Mouse (Mus musculus) stomach, embryonic 16.5 days (tissue): ENCODE measurements around the gene Bbs9. TPM values are rescaled to one million over a fixed set of nuclear protein-coding genes. Genes with fewer than 3 reads are reported as not detected.

Source experiments
- ATAC-seq: fragments of 200-750 bp; cut with Nextera tagmentation; 2 replicates; pipeline ENCODE4 v1.8.0; 2017; ENCODE audit warnings: moderate number of reproducible peaks, moderate TSS enrichment; ENCODE audit not compliant: insufficient read depth, low FRiP score
- H3K27ac ChIP-seq: fragments of 300-500 bp; sonication (generic); 2 replicates; pipeline ENCODE4 v1.5.1; 2014; ENCODE audit warnings: low read length
- H3K27me3 ChIP-seq: fragments of 300-500 bp; sonication (generic); 2 replicates; pipeline ENCODE4 v1.6.1; 2014; ENCODE audit warnings: low read length, control low read depth, mixed read lengths; ENCODE audit not compliant: control insufficient read depth, insufficient read depth
- H3K36me3 ChIP-seq: fragments of 300-500 bp; sonication (generic); 2 replicates; pipeline ENCODE4 v1.6.1; 2014; ENCODE audit warnings: low read length; ENCODE audit not compliant: control insufficient read depth, insufficient read depth
- H3K4me1 ChIP-seq: fragments of 300-500 bp; sonication (generic); 2 replicates; pipeline ENCODE4 v1.6.1; 2014; ENCODE audit warnings: low read length, control low read depth, mixed read lengths; ENCODE audit not compliant: control insufficient read depth, insufficient read depth
- H3K4me2 ChIP-seq: fragments of 300-500 bp; sonication (generic); 2 replicates; pipeline ENCODE4 v1.6.1; 2014; ENCODE audit warnings: low read depth, low read length, mixed read lengths
- H3K4me3 ChIP-seq: fragments of 300-500 bp; sonication (generic); replicated peaks from 2 replicates; pipeline ENCODE4 v1.5.1; 2014; ENCODE audit warnings: mild to moderate bottlenecking, low read length
- H3K9ac ChIP-seq: fragments of 300-500 bp; sonication (generic); 2 replicates; pipeline ENCODE4 v1.6.1; 2014; ENCODE audit warnings: low read length
- H3K9me3 ChIP-seq: fragments of 300-500 bp; sonication (generic); replicated peaks from 2 replicates; pipeline ENCODE4 v1.6.1; 2016; ENCODE audit warnings: low read length, control low read depth; ENCODE audit not compliant: control insufficient read depth
- whole genome bisulfite sequencing: fragments of 180-500 bp; shearing (Covaris S2); extraction: QIAGEN DNeasy Blood & Tissue Kit; methylation state at CpG from one replicate; pipeline ENCODE4 v1.1.7; 2014; 5-methylcytosine and 5-hydroxymethylcytosine counted together
- polyA plus RNA-seq: library from polyadenylated mRNA; unstranded; fragments of >200 nt; fragmentation: Nextera tagmentation; extraction: Ambion mirVana; gene quantifications from 2 replicates; pipeline ENCODE4 v1.2.1, GENCODE M21; 2015

Bbs9 gene
- polyA plus RNA-seq, 1 experiment from 2014 or later: 12.2 TPM

DNA sequence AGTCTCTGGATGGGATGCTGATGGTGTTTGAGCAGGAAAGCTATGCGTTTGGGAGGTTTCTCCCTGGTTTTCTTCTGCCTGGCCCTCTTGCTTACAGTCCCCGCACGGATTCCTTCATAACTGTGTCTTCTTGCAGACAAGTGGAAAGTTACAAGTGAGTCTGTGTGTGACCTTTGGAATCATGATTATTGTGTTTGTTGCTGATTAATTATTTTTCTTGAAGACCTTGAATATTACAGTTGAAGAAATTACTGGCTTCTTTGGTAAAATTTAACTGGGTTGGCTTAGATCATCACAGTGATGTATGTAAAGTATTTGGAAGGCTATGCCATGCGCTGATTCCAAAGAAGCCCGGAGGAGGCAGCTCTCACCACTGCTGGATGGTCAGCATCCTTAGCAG is 92.2 kb downstream of the Bbs9 start:
- H3K27me3 ChIP-seq: no peaks in the 10 kb centered on the region
- no peak overlapping the region for H3K4me3 ChIP-seq
- H3K27ac ChIP-seq: no peak overlapping the region
- no peak overlapping the region for H3K9ac ChIP-seq
- H3K4me1 ChIP-seq: no peaks in the 10 kb centered on the region
- no peak for ATAC-seq
- no peaks in the 10 kb centered on the region for H3K36me3 ChIP-seq
- H3K4me2 ChIP-seq: no peak overlapping the region
- 90% methylated on average over 5 of the region's 5 CpGs for WGBS
- no peaks in the 10 kb centered on the region for H3K9me3 ChIP-seq

- Histone ChIP-seq H3K36me3 (no peaks in the 10 kb centered on the region), H3K9me3 (no peaks in the 10 kb centered on the region), H3K4me2 (no peak overlapping the region), H3K9ac (no peak overlapping the region), H3K27me3 (no peaks in the 10 kb centered on the region), H3K4me3 (no peak overlapping the region), H3K4me1 (no peaks in the 10 kb centered on the region), H3K27ac (no peak overlapping the region)
- ATAC-seq: no peak
- 76% methylated on average over 14 of the region's 14 CpGs for WGBS
Observed at GRCm38 (mm10) chr9:22576426-22577139, 101.1 kb downstream of the Bbs9 start.

DNA sequence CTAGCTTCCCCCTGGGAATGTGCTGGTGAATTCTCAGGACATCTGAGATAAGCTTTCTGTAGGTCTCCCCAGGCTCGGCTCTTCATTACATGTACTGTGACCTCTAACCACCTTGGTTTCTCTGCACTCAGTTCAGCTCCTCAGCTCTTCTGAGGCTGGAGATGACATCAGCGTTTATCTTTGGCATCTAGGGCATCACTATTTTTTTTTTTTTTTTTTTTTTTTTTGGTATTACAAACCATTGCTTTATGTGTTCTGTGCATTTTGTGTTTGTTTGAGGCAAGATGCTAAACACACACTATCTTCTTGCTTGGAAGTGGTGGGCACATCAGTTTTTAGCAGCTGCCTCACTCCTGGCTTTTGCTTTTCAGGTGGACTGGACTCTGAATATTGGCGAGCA is 102.8 kb downstream of the Bbs9 start:
- Histone ChIP-seq H3K9me3 (no peaks in the 10 kb centered on the region), H3K9ac (no peak overlapping the region), H3K4me2 (no peak overlapping the region), H3K36me3 (no peaks in the 10 kb centered on the region), H3K4me1 (no peaks in the 10 kb centered on the region), H3K4me3 (no peak overlapping the region), H3K27me3 (no peaks in the 10 kb centered on the region), H3K27ac (no peak overlapping the region)
- WGBS: 76% methylated on average over 3 of the region's 3 CpGs
- no peak for ATAC-seq

DNA sequence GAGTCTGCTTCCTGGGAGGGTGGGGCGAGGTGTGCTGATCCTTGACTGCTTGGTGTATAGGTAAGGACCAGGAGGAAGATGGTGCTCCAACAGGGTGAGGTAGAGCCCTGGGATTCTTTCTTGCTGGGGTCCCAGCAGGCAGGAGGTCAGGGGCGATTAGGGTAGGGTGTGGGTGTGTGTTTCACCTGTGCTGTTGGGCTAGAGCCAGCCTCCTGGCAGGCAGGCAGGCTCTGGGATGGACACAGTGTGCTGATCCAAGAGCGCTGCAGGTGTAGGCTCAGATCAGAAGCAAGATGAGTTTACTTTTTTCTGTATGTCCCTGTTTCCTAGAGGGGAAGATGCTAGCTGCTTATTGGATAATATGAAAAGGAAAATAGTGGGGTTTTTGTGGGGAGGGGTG is 108.7 kb downstream of the Bbs9 start:
- Histone ChIP-seq H3K4me3 (no peak overlapping the region), H3K36me3 (no peaks in the 10 kb centered on the region), H3K27ac (no peak overlapping the region), H3K27me3 (no peaks in the 10 kb centered on the region), H3K4me2 (no peak overlapping the region), H3K4me1 (no peaks in the 10 kb centered on the region), H3K9me3 (no peaks in the 10 kb centered on the region), H3K9ac (no peak overlapping the region)
- WGBS: 78% methylated on average over 3 of the region's 3 CpGs
- no peak for ATAC-seq

GRCm38 (mm10) chr9:22593032-22593431 is 117.5 kb downstream of the Bbs9 start:
- ATAC-seq: no peak

GRCm38 (mm10) chr9:22596650-22597049 is 121.1 kb downstream of the Bbs9 start:
- H3K36me3 ChIP-seq: no peaks in the 10 kb centered on the region
- 47% methylated on average over 2 of the region's 2 CpGs for WGBS
- no peaks in the 10 kb centered on the region for H3K9me3 ChIP-seq
- no peak overlapping the region for H3K4me2 ChIP-seq
- no peak for ATAC-seq
- no peak overlapping the region for H3K9ac ChIP-seq
- H3K4me3 ChIP-seq: no peak overlapping the region
- H3K27me3 ChIP-seq: no peaks in the 10 kb centered on the region
- no peaks in the 10 kb centered on the region for H3K4me1 ChIP-seq
- H3K27ac ChIP-seq: no peak overlapping the region

More at GRCm38 (mm10) chr9:22593032-22593431, 117.5 kb downstream of the Bbs9 start:
- no peaks in the 10 kb centered on the region for H3K36me3 ChIP-seq
- no peaks in the 10 kb centered on the region for H3K9me3 ChIP-seq
- no peak overlapping the region for H3K4me3 ChIP-seq
- no peak overlapping the region for H3K27ac ChIP-seq
- 92% methylated on average over 5 of the region's 5 CpGs for WGBS
- H3K27me3 ChIP-seq: no peaks in the 10 kb centered on the region
- H3K4me1 ChIP-seq: no peaks in the 10 kb centered on the region
- H3K9ac ChIP-seq: no peak overlapping the region
- no peak overlapping the region for H3K4me2 ChIP-seq

DNA sequence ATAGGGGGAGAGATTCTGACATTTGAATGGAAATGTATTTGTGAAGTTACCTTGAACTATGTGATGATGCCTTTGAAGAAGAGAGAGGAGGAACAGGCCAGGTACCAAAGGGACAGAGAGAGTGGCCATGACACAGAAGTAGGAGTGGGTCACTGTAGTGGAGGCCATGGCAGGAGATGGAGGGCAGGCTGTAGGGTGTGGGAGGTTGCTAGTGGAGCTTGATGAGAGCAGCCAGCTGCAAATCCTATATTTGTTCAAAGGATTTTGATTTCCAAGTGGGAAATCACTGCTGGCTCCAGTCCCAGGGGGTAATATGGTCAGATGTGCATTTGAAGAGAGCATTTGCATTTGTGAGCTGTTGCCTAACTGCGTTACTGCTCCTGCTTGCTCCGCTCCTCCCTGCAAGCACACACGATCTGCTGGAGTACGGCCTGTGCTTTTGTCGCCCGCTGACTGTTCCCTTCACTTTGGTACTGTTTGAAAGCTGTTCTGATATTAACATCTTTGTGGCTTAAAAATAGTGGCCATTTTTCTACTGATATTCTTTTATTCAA is 137.8 kb downstream of the Bbs9 start:
- Histone ChIP-seq H3K36me3 (no peaks in the 10 kb centered on the region), H3K27ac (no peak overlapping the region), H3K9ac (no peak overlapping the region), H3K9me3 (peaks cover 4% of the 10 kb centered on the region; the same call in 1 of the 2 replicates), H3K4me1 (no peaks in the 10 kb centered on the region), H3K4me2 (no peak overlapping the region), H3K27me3 (no peaks in the 10 kb centered on the region), H3K4me3 (no peak overlapping the region)
- no peak for ATAC-seq
- 66% methylated on average over 6 of the region's 6 CpGs for WGBS

DNA sequence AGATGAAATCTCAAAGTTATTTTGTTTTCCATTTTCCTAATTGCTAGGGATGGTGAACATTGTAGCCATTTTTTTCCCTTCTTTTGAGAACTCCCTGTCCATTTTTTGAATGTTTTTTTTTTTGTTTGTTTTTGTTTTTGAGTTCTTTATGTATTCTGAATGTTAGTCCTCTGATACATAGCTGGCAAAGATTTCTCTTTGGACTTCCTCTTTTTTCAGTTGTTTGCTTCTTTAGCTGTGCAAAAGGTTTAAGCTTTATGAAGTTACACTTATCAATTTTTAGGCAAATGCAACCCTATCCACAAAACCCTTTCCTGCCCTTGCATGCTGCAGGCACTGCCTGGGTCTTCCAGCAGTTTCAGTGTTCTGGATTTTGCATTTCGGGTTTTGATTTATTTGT is 143.7 kb downstream of the Bbs9 start:
- Histone ChIP-seq H3K27me3 (no peaks in the 10 kb centered on the region), H3K9ac (no peak overlapping the region), H3K36me3 (no peaks in the 10 kb centered on the region), H3K9me3 (peaks cover 4% of the 10 kb centered on the region; the same call in 1 of the 2 replicates), H3K4me3 (no peak overlapping the region), H3K4me1 (no peaks in the 10 kb centered on the region), H3K27ac (no peak overlapping the region), H3K4me2 (no peak overlapping the region)
- 88% methylated on average over 1 of the region's 1 CpGs for WGBS
- ATAC-seq: no peak

DNA sequence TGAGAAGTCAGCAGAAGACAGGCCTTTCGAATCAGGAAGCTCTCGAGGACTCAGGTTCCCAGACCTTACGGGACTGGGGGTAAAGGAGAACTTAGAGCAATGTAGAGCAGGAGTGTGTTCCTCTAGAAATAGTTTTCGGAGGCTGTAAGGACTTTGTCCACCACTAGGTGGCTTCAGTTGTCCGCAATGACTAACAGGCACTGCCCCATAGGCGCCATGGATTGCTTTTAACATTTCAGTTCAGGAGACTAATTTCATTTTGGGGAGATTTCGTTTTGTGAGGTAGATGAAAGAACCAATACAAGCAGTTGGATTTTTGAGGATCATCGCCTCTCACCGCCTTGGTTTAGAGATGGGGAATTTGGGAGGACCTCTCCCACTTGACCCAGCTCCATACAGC is 149.5 kb downstream of the Bbs9 start:
- 58% methylated on average over 9 of the region's 9 CpGs for WGBS
- Histone ChIP-seq H3K4me2 (no peak overlapping the region), H3K9ac (no peak overlapping the region), H3K27ac (no peak overlapping the region), H3K4me3 (no peak overlapping the region), H3K36me3 (no peaks in the 10 kb centered on the region), H3K9me3 (no peaks in the 10 kb centered on the region), H3K4me1 (no peaks in the 10 kb centered on the region), H3K27me3 (no peaks in the 10 kb centered on the region)
- ATAC-seq: no peak
